Mouse (Mus musculus) kidney, adult 8-10 months (tissue): ENCODE results near the gene Hist1h1d.
"Not testable (repeated sequence)": the region's sequence is repeated elsewhere in the genome, so short reads cannot be mapped to it uniquely, and the experiment has no call there.

Source experiments
- DNase-seq, 2 experiments: peaks; one replicate each; pipeline ENCODE4 v3.0.0; 2022

Hist1h1d gene

DNA sequence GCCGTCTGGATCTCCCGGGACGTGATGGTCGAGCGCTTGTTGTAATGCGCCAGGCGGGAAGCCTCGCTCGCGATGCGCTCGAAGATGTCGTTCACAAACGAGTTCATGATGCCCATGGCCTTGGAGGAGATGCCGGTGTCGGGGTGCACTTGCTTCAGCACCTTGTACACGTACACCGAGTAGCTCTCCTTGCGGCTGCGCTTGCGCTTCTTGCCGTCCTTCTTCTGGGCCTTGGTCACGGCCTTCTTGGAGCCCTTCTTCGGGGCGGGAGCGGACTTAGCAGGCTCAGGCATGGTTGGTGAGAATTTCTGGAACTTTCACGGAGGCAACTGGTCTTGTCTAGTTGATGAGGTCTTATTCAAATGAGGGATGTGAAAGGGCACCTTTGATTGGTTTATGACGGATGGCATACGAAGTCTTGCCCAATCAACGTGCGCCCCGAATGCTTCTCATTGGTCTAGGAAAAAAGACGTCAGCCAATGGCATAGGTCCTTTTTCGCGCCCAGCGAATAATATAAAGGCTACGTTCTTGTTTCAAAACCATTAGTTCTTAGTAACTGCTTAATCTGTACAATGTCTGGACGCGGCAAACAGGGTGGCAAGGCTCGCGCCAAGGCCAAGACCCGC lies 20.9 kb downstream of the Hist1h1d start, which contains the start of the genes Hist1h2bf and Hist1h2ad:
Gene Hist1h2bf, minus strand, starts transcription at position 299 of the 627 bp plus-strand sequence.
Gene Hist1h2ad, plus strand, starts transcription at position 484 of the 627 bp plus-strand sequence.
- DNase-seq: peak; percentile 68 to 71

DNA sequence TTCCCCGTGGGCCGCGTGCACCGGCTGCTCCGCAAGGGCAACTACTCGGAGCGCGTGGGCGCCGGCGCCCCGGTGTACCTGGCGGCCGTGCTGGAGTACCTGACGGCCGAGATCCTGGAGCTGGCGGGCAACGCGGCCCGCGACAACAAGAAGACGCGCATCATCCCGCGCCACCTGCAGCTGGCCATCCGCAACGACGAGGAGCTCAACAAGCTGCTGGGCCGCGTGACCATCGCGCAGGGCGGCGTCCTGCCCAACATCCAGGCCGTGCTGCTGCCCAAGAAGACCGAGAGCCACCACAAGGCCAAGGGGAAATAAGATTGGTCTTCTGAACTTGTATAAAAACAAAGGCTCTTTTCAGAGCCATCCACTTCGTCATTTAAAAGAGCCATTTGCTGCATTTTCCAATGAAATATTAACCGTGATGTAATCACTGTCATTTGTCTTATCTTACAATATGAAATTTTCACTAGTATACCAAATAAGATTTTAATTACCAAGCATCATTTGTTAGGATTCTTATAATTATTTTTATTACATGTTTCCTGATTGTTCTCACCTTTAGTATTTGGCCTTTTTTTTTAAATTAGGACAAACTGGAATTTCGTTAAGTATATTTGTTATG lies 21.6 kb downstream of the Hist1h1d start:
- DNase-seq: not testable (repeated sequence)

DNA sequence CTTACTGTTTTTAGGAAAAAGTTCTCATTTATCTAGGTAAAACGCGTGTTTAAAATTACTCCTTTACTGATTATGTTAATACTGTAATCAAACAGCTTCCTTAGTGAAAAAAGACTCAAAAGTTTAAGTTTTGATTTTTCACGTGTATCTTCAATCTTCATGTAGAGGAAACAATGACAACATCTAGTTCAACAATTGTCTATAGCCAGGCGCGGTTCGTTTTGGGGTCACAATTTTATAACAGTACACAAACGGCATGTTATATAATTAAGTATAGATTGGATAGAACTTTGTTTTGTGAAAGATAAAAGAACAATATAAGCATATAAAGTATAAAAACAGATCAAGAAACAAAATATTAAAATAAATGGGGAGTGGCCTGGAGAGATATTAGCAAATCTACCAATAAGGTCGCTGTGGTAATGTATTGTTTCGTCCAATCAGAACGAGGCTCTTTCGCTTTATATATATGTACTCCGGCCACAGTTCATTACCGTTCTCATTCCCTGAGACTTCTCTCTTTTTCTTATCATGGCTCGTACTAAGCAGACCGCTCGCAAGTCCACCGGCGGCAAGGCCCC lies 22.3 kb downstream of the Hist1h1d start, which contains the start of gene Hist1h3d:
Gene Hist1h3d, plus strand, starts transcription at position 493 of the 581 bp plus-strand sequence.
- no peak for DNase-seq

DNA sequence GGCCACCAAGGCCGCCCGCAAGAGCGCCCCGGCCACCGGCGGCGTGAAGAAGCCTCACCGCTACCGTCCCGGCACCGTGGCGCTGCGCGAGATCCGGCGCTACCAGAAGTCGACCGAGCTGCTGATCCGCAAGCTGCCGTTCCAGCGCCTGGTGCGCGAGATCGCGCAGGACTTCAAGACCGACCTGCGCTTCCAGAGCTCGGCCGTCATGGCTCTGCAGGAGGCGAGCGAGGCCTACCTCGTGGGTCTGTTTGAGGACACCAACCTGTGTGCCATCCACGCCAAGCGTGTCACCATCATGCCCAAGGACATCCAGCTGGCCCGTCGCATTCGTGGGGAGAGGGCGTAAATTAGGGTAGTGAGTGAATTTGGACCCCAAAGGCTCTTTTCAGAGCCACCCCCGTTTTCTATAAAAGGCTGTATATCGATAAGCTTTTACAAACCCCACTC lies 22.8 kb downstream of the Hist1h1d start:
- not testable (repeated sequence) for DNase-seq

DNA sequence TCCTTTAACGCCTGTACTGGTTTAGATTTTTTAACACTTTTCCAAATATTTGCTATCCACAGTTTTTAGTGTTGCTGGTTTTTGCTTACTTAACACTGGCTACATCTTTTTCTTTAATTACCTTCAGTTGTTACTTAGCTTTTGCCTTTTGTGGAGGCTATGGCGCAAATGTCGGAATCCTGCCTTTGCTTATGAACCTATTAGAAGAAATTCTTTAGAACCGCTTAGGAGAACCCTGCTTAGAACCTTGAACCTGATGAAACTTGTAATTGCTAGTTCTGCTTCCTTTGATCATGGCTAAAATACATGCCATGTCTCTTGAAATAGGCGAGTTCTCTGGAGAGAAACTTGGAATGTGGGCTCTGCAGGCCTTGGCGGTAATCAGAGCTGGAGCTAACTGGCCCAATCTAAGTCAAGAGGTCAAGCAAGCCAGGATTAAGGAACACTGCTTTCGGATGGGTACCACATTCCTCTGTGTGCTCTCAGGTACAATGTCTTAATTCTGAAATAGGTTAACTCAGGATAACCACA lies 23.4 kb downstream of the Hist1h1d start:
- DNase-seq: no peak

DNA sequence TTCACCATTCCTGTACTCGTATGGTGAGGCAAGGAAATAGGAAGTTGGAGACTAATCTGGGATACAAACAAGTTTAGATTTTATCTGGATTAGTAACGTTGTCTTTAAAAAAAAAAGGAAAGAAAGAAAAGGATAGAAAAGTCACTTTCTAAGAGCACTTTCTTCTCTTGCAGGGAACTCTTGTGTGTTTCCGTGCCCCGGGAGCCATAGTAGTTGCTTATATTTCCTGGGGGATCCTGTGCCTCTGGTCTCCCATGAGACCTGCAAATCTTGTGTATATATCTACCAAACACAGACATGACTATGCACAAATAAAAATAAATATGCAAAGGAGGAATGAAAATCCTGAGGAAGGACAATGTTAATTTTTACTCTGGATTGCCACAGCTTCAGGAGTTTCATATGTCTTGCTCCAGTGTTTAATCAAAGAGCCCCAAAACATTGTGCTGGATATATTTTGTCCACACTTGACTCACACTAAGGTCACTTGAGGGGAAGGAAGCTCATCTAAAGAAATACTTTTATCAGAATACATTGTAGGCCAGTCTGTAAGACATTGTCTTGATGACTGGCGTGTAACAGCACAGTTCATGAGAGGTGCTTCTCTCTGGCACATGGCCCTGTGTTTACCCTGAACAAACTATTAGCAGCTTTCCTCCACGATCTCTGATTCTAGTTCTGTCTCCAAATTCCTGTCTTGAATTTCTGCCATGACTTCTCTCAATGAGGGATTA lies 24.0 kb downstream of the Hist1h1d start:
- no peak for DNase-seq

DNA sequence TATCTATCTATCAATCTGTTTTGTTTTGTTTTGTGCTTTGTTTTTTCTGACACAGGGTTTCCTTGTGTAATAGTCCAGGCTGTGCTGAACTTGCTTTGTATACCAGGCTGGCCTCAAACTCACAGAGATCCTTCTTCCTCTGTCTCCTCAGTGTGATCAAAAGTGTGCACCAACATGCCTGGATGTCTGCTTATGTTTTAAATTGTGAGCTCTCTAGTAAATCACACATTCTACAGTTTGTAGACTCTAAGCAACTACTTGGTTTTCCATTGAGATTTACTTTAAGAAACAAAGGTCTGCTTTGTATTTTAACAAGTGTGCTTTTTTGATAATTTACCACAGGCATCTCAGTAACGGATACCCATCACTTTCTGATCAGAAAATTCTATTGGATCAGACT lies 24.8 kb downstream of the Hist1h1d start:
- no peak for DNase-seq

DNA sequence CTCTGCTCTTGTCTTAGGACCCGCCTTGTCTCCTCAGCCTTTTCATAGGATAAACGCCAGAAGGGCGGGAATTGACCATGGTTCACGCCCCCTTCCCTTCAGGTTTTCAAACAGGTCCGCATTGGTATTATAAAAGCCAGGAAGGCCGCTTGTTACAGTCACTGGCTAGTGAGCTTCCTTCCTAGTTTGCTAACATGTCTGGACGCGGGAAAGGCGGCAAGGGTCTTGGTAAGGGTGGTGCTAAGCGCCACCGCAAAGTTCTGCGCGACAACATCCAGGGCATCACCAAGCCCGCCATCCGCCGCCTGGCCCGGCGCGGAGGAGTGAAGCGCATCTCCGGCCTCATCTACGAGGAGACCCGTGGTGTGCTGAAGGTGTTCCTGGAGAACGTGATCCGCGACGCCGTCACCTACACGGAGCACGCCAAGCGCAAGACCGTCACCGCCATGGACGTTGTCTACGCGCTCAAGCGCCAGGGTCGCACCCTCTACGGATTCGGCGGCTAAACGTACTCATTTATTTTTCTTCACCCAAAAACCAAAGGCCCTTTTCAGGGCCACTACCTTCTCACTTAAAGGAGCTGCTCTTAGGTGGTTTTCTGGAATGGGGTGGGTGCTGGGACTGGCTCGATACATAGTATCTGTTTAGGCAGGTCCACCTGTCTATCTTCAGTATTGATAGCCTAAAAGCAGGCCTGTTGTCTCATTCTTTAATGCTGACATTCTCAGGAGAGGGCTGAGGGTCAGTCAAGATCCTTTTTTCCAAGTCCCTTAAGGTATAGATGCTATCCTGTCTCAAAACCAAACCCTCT lies 28.6 kb downstream of the Hist1h1d start, which contains the start of gene Hist1h4d:
Gene Hist1h4d, plus strand, starts transcription at position 191 of the 811 bp plus-strand sequence.
- peak; percentile 95 to 96 for DNase-seq

DNA sequence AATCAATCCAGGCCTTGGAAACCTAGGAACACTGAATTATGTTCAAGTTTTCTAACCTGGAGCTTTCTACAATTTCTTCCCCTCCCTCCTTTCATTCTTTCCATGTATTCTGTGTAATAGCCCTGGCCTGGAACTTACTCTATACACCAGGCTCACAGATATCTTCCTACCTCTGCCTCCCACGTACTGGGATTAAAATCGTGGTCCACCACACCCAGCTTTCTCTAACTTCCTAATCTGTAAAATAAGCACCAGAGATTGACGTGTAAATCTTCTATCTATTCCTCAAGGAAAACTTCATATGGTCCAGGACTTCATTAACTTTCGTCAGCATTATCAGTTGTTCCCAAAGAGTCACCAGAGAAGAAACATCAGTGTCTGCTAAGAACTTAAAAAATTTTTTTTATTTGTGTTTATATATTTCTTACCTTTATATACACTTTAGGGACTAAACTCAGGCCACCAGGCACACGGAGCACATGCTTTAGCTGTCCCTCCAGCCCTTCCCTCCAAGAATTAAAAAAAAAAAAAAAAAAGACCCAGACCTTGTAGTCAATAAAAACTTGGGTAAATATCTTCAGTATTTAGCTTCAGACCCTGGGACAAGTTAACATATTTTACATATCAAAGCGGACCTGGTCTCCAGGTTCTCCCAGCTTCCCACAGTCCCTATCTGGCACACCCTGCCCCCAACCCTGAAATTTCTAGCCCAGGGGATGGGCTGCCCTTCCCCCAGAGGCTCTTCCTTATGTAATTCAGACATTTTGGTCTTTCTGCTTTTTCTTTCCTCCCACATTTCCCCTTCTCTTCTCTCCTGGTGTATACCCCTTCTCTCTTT lies 29.4 kb downstream of the Hist1h1d start:
- DNase-seq: no peak

DNA sequence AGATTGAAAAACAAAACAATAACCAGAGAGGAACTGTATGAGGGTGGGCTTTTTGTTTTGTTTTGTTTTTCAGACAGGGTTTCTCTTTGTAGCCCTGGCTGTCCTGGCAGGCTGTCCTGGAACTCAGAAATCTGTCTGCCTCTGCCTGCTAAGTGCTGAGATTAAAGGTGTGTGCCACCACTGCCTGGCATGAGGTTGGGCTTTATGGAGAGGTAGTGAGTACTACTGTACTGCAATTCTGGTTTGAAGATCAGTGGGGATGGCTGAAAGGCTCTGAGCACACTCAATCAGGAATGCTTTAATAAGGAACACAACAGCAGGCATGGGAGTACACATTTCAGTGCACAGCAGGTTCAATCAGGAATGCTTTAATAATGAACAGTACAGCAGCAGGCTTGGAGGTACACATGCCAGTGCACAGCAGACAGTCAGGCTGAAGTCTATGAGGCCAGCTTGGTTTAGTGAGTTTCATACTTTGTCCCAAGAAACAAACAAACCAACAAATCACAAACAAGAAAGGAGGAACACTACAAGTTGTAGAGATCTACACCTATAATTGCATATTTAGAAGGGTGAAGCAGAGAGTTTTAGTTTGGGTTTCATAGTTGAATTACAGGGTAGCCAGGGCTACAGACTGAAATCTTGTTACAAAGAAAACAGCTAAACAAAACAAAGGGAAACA lies 30.5 kb downstream of the Hist1h1d start:
- no peak for DNase-seq

DNA sequence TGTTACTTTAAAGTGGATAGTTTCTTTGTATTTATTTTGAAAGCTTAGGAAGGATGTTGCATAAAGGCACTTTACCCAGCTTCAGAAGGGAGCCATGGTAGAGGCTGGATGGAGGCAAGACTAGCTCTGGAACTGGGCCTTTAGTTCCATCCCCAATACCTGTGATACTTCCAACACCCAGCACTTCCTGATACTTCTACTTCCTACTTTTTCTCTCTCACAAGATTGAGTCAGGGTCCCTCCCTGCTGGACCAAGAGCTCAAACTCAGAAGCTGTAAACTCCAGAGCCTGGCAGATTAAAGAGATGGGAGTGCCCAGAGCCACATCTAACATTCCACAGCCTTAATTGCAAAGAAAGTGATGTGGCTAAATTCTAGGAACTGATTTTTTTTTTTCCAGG lies 31.3 kb downstream of the Hist1h1d start:
- no peak for DNase-seq

DNA sequence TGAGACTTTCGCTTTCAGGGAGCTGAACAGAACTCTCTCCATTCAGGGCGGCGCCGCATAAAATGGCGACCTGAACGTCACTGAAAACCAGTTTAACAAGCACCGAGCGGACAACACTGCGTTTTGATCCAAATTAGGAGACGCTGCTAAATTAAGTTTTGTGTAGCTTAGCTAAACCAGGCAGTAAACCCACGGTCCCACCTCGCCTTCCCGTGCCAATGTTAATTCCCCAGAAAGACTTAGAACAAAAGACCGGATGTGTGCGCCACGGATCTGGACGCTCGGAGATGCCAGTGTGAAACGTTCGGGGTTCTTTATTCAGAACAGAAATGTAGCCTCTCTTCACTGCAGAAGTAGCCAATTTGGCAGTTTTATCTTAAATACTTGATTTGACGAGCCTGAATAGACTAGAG lies 32.0 kb downstream of the Hist1h1d start:
- peak; percentile 54 to 60 for DNase-seq

DNA sequence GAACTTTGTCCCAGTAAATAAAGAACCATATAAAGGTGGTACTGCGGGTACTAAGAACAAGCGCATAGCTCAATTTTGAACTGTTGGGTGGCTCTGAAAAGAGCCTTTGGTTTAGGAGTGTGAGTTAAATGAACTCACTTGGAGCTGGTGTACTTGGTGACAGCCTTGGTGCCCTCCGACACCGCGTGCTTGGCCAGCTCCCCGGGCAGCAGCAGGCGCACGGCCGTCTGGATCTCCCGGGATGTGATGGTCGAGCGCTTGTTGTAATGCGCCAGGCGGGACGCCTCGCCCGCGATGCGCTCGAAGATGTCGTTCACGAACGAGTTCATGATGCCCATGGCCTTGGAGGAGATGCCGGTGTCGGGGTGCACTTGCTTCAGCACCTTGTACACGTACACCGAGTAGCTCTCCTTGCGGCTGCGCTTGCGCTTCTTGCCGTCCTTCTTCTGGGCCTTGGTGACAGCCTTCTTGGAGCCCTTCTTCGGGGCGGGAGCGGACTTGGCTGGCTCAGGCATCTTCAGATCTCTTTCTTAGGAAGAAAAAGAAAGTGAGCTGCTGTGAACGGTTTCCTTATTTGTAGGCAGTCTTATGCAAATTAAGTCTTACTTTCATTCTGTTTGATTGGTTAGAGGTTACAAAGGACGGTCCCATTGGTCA lies 32.5 kb downstream of the Hist1h1d start:
- DNase-seq: peak; percentile 46 to 79

DNA sequence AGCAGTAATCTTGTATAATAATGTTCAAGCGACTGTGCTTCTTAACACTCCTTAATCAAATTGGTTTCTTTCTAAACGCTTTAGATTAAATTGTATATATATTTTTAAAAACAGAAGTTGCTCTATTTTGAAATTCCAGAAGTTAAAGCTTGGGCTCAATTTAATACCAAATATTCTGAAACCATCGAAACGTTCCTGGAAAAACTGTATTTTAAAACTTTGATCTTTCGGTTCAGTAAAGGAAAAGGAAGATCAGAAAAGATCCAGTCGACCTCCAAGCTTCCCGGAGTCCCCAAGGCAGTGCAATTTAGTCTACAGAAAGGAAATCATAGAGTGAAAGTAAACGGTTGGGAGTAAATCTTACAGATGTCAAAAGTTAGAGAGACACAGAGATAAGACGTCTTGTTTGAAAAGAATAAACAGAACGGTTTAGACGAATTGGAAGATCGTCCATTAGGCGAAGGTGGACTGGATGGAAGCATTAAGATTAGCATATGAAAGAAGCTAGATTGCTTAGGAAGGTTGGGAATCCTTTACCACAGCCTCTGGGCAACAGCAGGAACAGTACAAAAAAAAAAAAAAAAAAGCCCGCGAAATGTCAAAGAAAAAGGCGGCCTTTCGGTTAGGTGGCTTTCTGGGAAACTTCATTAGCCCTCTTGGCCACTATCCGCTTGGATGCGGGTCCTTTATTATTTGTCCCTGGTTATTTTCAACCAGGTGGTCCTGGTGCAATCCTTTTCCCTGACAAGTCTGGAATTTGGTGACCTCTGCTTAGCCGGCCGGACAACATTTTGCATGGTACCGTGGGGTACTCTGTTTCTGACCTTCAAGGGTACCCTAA lies 33.3 kb downstream of the Hist1h1d start:
- DNase-seq: no peak

DNA sequence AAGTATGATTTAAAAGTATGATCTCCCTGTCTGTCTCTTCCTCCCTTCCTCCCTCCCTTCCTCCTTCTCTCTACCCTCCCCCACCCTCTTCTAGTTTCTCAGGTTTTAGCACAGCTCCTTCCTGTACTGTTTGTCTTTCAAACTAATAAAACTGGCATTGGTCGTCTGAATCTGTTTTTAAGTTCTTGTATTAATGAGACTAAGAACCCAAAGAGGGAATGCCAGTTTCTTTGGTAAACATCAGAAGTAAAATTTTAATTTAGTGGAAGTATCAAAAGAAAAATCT lies 33.8 kb downstream of the Hist1h1d start:
- DNase-seq: no peak

DNA sequence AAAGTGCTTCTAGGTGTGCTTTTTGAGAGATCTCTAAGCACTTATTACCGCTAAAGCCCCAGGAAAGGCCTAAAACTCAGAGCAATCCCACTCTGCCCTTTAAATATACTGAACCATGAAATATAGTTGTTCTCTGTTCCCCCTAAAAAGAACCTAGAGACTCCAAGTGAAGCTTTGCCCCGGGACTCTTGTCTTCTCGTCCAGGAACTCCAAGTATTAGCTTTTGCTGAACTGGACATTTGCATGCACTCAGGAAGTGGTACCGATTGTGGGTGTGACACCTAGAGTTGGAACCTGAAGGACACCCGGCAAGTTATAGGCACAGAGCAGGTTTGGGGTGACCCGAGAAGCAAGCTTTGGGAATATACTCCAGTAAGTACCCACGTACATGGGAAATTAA lies 38.1 kb downstream of the Hist1h1d start:
- no peak for DNase-seq

DNA sequence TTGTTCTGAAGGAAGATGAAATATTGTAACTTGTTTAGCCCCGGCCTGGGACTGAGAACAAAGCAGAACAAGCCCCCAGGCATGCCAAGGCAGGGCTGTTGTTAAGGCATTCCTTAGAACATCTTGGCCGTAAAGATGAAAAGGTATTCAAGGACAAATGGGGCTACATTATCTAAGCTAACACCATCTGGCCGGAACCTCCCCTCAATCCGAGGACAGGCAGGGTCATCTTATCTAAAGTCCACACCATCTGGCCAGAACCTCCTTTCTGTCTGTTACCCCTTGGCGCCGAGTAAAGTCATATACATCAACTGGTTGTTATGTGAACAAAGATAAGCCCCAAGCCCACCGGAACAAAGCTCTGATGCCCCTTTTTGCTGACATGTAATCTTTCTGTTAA lies 38.8 kb downstream of the Hist1h1d start:
- DNase-seq: not testable (repeated sequence)

DNA sequence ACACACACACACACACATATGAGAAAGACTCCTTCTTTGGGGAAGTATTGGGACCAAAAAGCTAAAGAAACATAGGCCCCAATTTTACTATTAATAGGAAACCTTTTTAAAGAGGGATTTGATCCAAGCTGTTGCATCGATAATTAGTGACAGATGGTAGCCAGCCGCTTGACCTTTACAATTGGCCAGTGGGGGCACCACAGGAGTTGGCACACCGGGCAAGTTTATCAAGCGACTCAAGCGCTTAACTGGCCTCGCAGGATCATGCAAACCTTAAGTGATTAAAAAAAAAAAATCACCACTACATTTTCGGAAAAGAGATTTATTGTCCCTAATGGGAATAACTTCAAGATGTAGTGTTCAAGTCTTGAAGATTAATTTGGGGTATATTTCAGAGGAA lies 39.6 kb downstream of the Hist1h1d start:
- no peak for DNase-seq
